Mouse (Mus musculus): ENCODE data around the gene Nfu1.

Nfu1 gene

GRCm38 (mm10) chr6:87008887-87009286 lies at the start of gene Nfu1:
Nfu1 (plus strand) TSS chr6:87009236.
- DNase-seq (ENCODE audit: low spot score in 2 of 2), result no peak

- DNase-seq (ENCODE audit: low spot score in 2 of 2), result no peak
Measured at GRCm38 (mm10) chr6:86963987-86964685, 44.9 kb upstream of the Nfu1 start.

- DNase-seq (ENCODE audit: low spot score in 2 of 2), result no peak
Measured at GRCm38 (mm10) chr6:86967166-86967565, 41.9 kb upstream of the Nfu1 start.

GRCm38 (mm10) chr6:86973956-86974355 lies 35.1 kb upstream of the Nfu1 start:
- no peak for DNase-seq (ENCODE audit: low spot score in 2 of 2)

GRCm38 (mm10) chr6:86978156-86978908 lies 30.7 kb upstream of the Nfu1 start:
- peak in 1 of 2 experiments; percentile 10 for DNase-seq (ENCODE audit: low spot score in 2 of 2)

GRCm38 (mm10) chr6:86978909-86979265 lies 30.1 kb upstream of the Nfu1 start:
- no peak for DNase-seq (ENCODE audit: low spot score in 2 of 2)

- no peak for DNase-seq (ENCODE audit: low spot score in 2 of 2)
Measured at GRCm38 (mm10) chr6:86981206-86981605, 27.8 kb upstream of the Nfu1 start.

GRCm38 (mm10) chr6:86985314-86986106 lies 23.5 kb upstream of the Nfu1 start:
- DNase-seq (ENCODE audit: low spot score in 2 of 2), result no peak

- DNase-seq (ENCODE audit: low spot score in 2 of 2), result no peak
Measured at GRCm38 (mm10) chr6:86989576-86989975, 19.5 kb upstream of the Nfu1 start.

- DNase-seq (ENCODE audit: low spot score in 2 of 2), result no peak
Measured at GRCm38 (mm10) chr6:86991041-86991440, 18.0 kb upstream of the Nfu1 start.

GRCm38 (mm10) chr6:86992349-86992748 lies 16.7 kb upstream of the Nfu1 start:
- no peak for DNase-seq (ENCODE audit: low spot score in 2 of 2)

- DNase-seq (ENCODE audit: low spot score in 2 of 2), result no peak
Measured at GRCm38 (mm10) chr6:86994254-86994653, 14.8 kb upstream of the Nfu1 start.

GRCm38 (mm10) chr6:86996629-86997307 lies 12.3 kb upstream of the Nfu1 start:
- DNase-seq (ENCODE audit: low spot score in 2 of 2), result no peak

- no peak for DNase-seq (ENCODE audit: low spot score in 2 of 2)
Measured at GRCm38 (mm10) chr6:86997360-86997759, 11.7 kb upstream of the Nfu1 start.

- DNase-seq (ENCODE audit: low spot score in 2 of 2), result no peak
Measured at GRCm38 (mm10) chr6:87001995-87002394, 7.0 kb upstream of the Nfu1 start.

- peak; percentile 60 to 86 for DNase-seq (ENCODE audit: low spot score in 2 of 2)
Measured at GRCm38 (mm10) chr6:87002521-87003055, 6.4 kb upstream of the Nfu1 start.

- no peak for DNase-seq (ENCODE audit: low spot score in 2 of 2)
Measured at GRCm38 (mm10) chr6:87004099-87004498, 4.9 kb upstream of the Nfu1 start.

GRCm38 (mm10) chr6:87005577-87005976 lies 3.5 kb upstream of the Nfu1 start:
- DNase-seq (ENCODE audit: low spot score in 2 of 2), result no peak

- peak; percentile 92 to 93 for DNase-seq (ENCODE audit: low spot score in 2 of 2)
Measured at GRCm38 (mm10) chr6:87009692-87010328, 774 bp downstream of the Nfu1 start.

- DNase-seq (ENCODE audit: low spot score in 2 of 2), result peak; percentile 38 to 57
Measured at GRCm38 (mm10) chr6:87016916-87017315, 7.9 kb downstream of the Nfu1 start.

GRCm38 (mm10) chr6:87018874-87019273 lies 9.8 kb downstream of the Nfu1 start:
- DNase-seq (ENCODE audit: low spot score in 2 of 2), result no peak

Data from natural killer cell, adult 2 months (primary cell).